Mouse (Mus musculus): ENCODE data around the gene Ptpn6. TPM values are rescaled to one million over a fixed set of nuclear protein-coding genes. Genes with fewer than 3 reads are reported as not detected.

Ptpn6 gene
- polyA plus RNA-seq, 1 experiment from 2014 or later: 5.9 TPM

MicroRNAs encoded within 50 kb of the gene (microRNA counts, 519-probe panel; counts per million panel counts)
- microRNA mmu-miR-141 (51.3 counts per million), microRNA mmu-miR-200c (1,162 counts per million, percentile 4 among the panel's probes with 10 or more counts)

Small RNA genes lying within 50 kb of the gene (microRNA-seq; reads per million reads assigned to microRNA genes)
- 6.0 reads per million, percentile 18 among the genes with 10 or more reads in this experiment for gene Mir141
- gene Mir200c: 43.0 reads per million, percentile 39 among the genes with 10 or more reads in this experiment

Other genes starting within 250 kb of the Ptpn6 start
- 0.32 TPM in 2 replicates for gene C1rl, start 245.6 kb downstream of the Ptpn6 start, polyA plus RNA-seq (2015; fragmentation: Nextera tagmentation; extraction: Ambion mirVana)
- 0.10 and 0.25 TPM in 2 replicates for gene C1ra, start 226.3 kb downstream of the Ptpn6 start, polyA plus RNA-seq (2015; fragmentation: Nextera tagmentation; extraction: Ambion mirVana)
- 0.52 and 1.1 TPM in 2 replicates for gene C1s1, start 196.4 kb downstream of the Ptpn6 start, polyA plus RNA-seq (2015; fragmentation: Nextera tagmentation; extraction: Ambion mirVana)
- not detected in 2 replicates for gene C1rb, start 168.4 kb downstream of the Ptpn6 start, polyA plus RNA-seq (2015; fragmentation: Nextera tagmentation; extraction: Ambion mirVana)
- gene C1s2, start 102.6 kb downstream of the Ptpn6 start, polyA plus RNA-seq (2015; fragmentation: Nextera tagmentation; extraction: Ambion mirVana): 0.06 and 0.16 TPM in 2 replicates
- 38.5 and 52.2 TPM in 2 replicates for gene Lpcat3, start 75.7 kb downstream of the Ptpn6 start, polyA plus RNA-seq (2015; fragmentation: Nextera tagmentation; extraction: Ambion mirVana)
- gene Emg1, start 26.5 kb downstream of the Ptpn6 start, polyA plus RNA-seq (2015; fragmentation: Nextera tagmentation; extraction: Ambion mirVana): 111 and 118 TPM in 2 replicates
- gene Phb2, start 26.4 kb downstream of the Ptpn6 start, polyA plus RNA-seq (2015; fragmentation: Nextera tagmentation; extraction: Ambion mirVana): 254 and 257 TPM in 2 replicates
- 670 and 677 TPM in 2 replicates for gene Grcc10, start 2.7 kb upstream of the Ptpn6 start, polyA plus RNA-seq (2015; fragmentation: Nextera tagmentation; extraction: Ambion mirVana)
- gene Gm45234, start 17.3 kb upstream of the Ptpn6 start, polyA plus RNA-seq (2015; fragmentation: Nextera tagmentation; extraction: Ambion mirVana): not detected in 2 replicates
- gene Atn1, start 17.8 kb upstream of the Ptpn6 start, polyA plus RNA-seq (2015; fragmentation: Nextera tagmentation; extraction: Ambion mirVana): 21.6 and 22.7 TPM in 2 replicates
- gene Eno2, start 31.0 kb upstream of the Ptpn6 start, polyA plus RNA-seq (2015; fragmentation: Nextera tagmentation; extraction: Ambion mirVana): 53.2 and 58.7 TPM in 2 replicates
- gene Lrrc23, start 41.0 kb upstream of the Ptpn6 start, polyA plus RNA-seq (2015; fragmentation: Nextera tagmentation; extraction: Ambion mirVana): 4.0 and 6.3 TPM in 2 replicates
- 7.8 and 8.4 TPM in 2 replicates for gene Spsb2, start 69.9 kb upstream of the Ptpn6 start, polyA plus RNA-seq (2015; fragmentation: Nextera tagmentation; extraction: Ambion mirVana)
- gene Tpi1, start 75.6 kb upstream of the Ptpn6 start, polyA plus RNA-seq (2015; fragmentation: Nextera tagmentation; extraction: Ambion mirVana): 361 and 374 TPM in 2 replicates
- gene Usp5, start 90.8 kb upstream of the Ptpn6 start, polyA plus RNA-seq (2015; fragmentation: Nextera tagmentation; extraction: Ambion mirVana): 189 and 200 TPM in 2 replicates
- 42.6 and 51.2 TPM in 2 replicates for gene Cdca3, start 90.8 kb upstream of the Ptpn6 start, polyA plus RNA-seq (2015; fragmentation: Nextera tagmentation; extraction: Ambion mirVana)
- 0.78 and 1.3 TPM in 2 replicates for gene Gnb3, start 101.6 kb upstream of the Ptpn6 start, polyA plus RNA-seq (2015; fragmentation: Nextera tagmentation; extraction: Ambion mirVana)
- 16.4 and 19.1 TPM in 2 replicates for gene P3h3, start 119.0 kb upstream of the Ptpn6 start, polyA plus RNA-seq (2015; fragmentation: Nextera tagmentation; extraction: Ambion mirVana)
- gene Gpr162, start 125.3 kb upstream of the Ptpn6 start, polyA plus RNA-seq (2015; fragmentation: Nextera tagmentation; extraction: Ambion mirVana): 21.3 and 22.5 TPM in 2 replicates
- 0.14 and 0.19 TPM in 2 replicates for gene Cd4, start 149.5 kb upstream of the Ptpn6 start, polyA plus RNA-seq (2015; fragmentation: Nextera tagmentation; extraction: Ambion mirVana)
- gene Lag3, start 173.0 kb upstream of the Ptpn6 start, polyA plus RNA-seq (2015; fragmentation: Nextera tagmentation; extraction: Ambion mirVana): 2.4 and 2.6 TPM in 2 replicates
- 744 and 801 TPM in 2 replicates for gene Ptms, start 181.4 kb upstream of the Ptpn6 start, polyA plus RNA-seq (2015; fragmentation: Nextera tagmentation; extraction: Ambion mirVana)
- 481 and 505 TPM in 2 replicates for gene Mlf2, start 192.7 kb upstream of the Ptpn6 start, polyA plus RNA-seq (2015; fragmentation: Nextera tagmentation; extraction: Ambion mirVana)
- 89.3 and 94.5 TPM in 2 replicates for gene Cops7a, start 226.8 kb upstream of the Ptpn6 start, polyA plus RNA-seq (2015; fragmentation: Nextera tagmentation; extraction: Ambion mirVana)